Mouse (Mus musculus) spleen, adult 2 months (tissue): ENCODE data around the gene Igf2bp2.

Experiments used
- CTCF ChIP-seq: fragments of 200-500 bp; IDR thresholded peaks from 2 replicates; pipeline ENCODE4 v1.5.1; 2011; ENCODE audit warnings: mild to moderate bottlenecking, inconsistent platforms; ENCODE audit not compliant: insufficient read depth, insufficient read length, insufficient replicate concordance; ENCODE audit errors: extremely low read depth
- POLR2A ChIP-seq: fragments of 200-500 bp; IDR thresholded peaks from 2 replicates; pipeline ENCODE4 v1.6.1; 2011; ENCODE audit warnings: low read depth, low read length, inconsistent platforms

DNA sequence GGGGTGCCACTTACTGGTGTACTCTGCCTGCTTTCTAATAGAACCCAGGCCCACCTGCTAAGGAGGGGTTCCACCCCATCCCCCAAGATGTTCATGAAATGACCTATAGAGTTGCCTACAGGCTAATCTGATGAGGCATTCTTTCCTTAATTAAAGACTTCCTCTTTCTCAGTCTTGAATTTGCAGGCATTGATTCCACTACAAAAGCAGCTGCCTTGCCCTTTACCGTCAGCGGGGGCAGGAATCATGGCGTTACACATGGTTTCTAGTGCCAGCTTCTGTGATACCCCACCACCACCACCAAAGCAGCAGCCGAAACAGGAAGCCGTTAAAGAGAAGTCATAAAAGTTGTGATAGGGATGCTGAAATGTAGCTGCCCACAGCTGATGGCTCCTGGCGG, 47.0 kb downstream of the Igf2bp2 start:
- TF ChIP-seq POLR2A (no peak), CTCF (no peak)
